Comparison of ENCODE assay signal across 24 mouse cellular contexts in genomic region chr5:148588987-148589386, GRCm38 (mm10).
"Had no signal": no experiment of that assay in that cellular context is flagged by ENCODE, and none has a peak within 500 bp of the region (broad histone marks: within the 10 kb centered on the region; RNA-seq: fewer than 3 reads in every experiment).

No protein-coding gene starts in this region.

- H3K4me3 ChIP-seq: gastrocnemius, adult 2 months; heart, embryonic 10.5 days; heart, embryonic 12.5 days; hindbrain, embryonic 15.5 days; intestine, embryonic 15.5 days; kidney, embryonic 15.5 days; limb, embryonic 13.5 days; limb, embryonic 15.5 days; liver, embryonic 12.5 days had no signal

- H3K27ac ChIP-seq: gastrocnemius, adult 2 months; heart, embryonic 10.5 days; hindbrain, embryonic 15.5 days; intestine, embryonic 15.5 days; kidney, embryonic 15.5 days; kidney, postnatal 0 days; limb, embryonic 13.5 days; limb, embryonic 15.5 days; liver, embryonic 12.5 days had no signal

- H3K4me1 ChIP-seq: intestine, embryonic 15.5 days; liver, embryonic 12.5 days had no signal

- H3K4me2 ChIP-seq: heart, embryonic 12.5 days; hindbrain, embryonic 15.5 days; intestine, embryonic 15.5 days; kidney, embryonic 15.5 days; limb, embryonic 13.5 days; limb, embryonic 15.5 days; liver, embryonic 12.5 days had no signal

- ATAC-seq: inflammation-experienced regulatory T-cells, adult 6 months; intestine, embryonic 15.5 days; intestine, postnatal 0 days; liver, embryonic 12.5 days had no signal

- H3K27me3 ChIP-seq: hindbrain, embryonic 15.5 days; intestine, embryonic 15.5 days; kidney, embryonic 15.5 days; limb, embryonic 13.5 days; limb, embryonic 15.5 days had no signal

- H3K9me3 ChIP-seq: heart, embryonic 10.5 days; heart, embryonic 12.5 days; hindbrain, embryonic 15.5 days; intestine, embryonic 15.5 days; kidney, embryonic 15.5 days; limb, embryonic 13.5 days; limb, embryonic 15.5 days; liver, embryonic 12.5 days had no signal

- DNase-seq: gastrocnemius, adult 2 months; gastrocnemius, postnatal 10 days; gastrocnemius, postnatal 25 days; heart, adult 18-20 months; heart, postnatal 10 days; heart, postnatal 4 days; kidney, adult 2 months; kidney, adult 9 months; kidney, postnatal 14 days; kidney, postnatal 36 days; layer of hippocampus, adult 9-11 months; layer of hippocampus, postnatal 36 days; left cerebral cortex, postnatal 4 days had no signal

- H3K9ac ChIP-seq: heart, embryonic 12.5 days; hindbrain, embryonic 15.5 days; intestine, embryonic 15.5 days; kidney, embryonic 15.5 days; limb, embryonic 13.5 days; limb, embryonic 15.5 days; liver, embryonic 12.5 days had no signal

- H3K36me3 ChIP-seq: heart, embryonic 10.5 days; heart, embryonic 12.5 days; hindbrain, embryonic 15.5 days; intestine, embryonic 15.5 days; kidney, embryonic 15.5 days; limb, embryonic 13.5 days; limb, embryonic 15.5 days; liver, embryonic 12.5 days had no signal
